Mouse (Mus musculus) liver, embryonic 14.5 days (tissue): ENCODE measurements at regions not wholly inside any gene's neighbourhood (a gene's known extent, or its start where the extent isn't known, plus 50 kb on each side); places are given as distances from the start of the nearest gene placed in this dataset.

Experiments used
- ATAC-seq: fragments of 200-750 bp; cut with Nextera tagmentation; 2 replicates; pipeline ENCODE4 v1.8.0; 2017; ENCODE audit warnings: moderate number of reproducible peaks, mild to moderate bottlenecking, moderate library complexity; ENCODE audit not compliant: insufficient read depth
- DNase-seq, 3 experiments: peaks; one replicate each; pipeline ENCODE4 v3.0.0-alpha.2; 2012 to 2013; ENCODE audit warnings: low read depth in 3 of 3, low spot score in 3 of 3
- H3K27ac ChIP-seq: fragments of 300-500 bp; sonication (generic); 2 replicates; pipeline ENCODE4 v1.5.1; 2014; ENCODE audit warnings: moderate library complexity, mild to moderate bottlenecking, control low read depth, inconsistent platforms
- H3K27me3 ChIP-seq: fragments of 300-500 bp; sonication (generic); 2 replicates; pipeline ENCODE4 v1.6.1; 2014; ENCODE audit warnings: mild to moderate bottlenecking, low read length, moderate library complexity; ENCODE audit not compliant: control insufficient read depth, insufficient read depth
- H3K36me3 ChIP-seq: fragments of 300-500 bp; sonication (generic); replicated peaks from 2 replicates; pipeline ENCODE4 v1.6.1; 2014; ENCODE audit warnings: low read depth; ENCODE audit not compliant: control insufficient read depth, insufficient read depth
- H3K4me1 ChIP-seq, 2 experiments: fragments of 200-500 bp in 1 of 2; fragments of 300-500 bp in 1 of 2; sonication (generic) in 1 of 2; replicated peaks; 2 replicates each; pipeline ENCODE4 v1.6.1; 2012 to 2014; ENCODE audit warnings: antibody characterized with exemption in 1 of 2, inconsistent platforms in 1 of 2, low read length in 1 of 2; ENCODE audit not compliant: control insufficient read depth in 2 of 2, insufficient read depth in 2 of 2
- H3K4me2 ChIP-seq: fragments of 300-500 bp; sonication (generic); 2 replicates; pipeline ENCODE4 v1.6.1; 2014; ENCODE audit warnings: low read depth, mild to moderate bottlenecking, control low read depth, moderate library complexity
- H3K4me3 ChIP-seq, 2 experiments: fragments of 200-500 bp in 1 of 2; fragments of 300-500 bp in 1 of 2; sonication (generic) in 1 of 2; 2 replicates each; pipeline ENCODE4 v1.5.1; 2012 to 2014; ENCODE audit warnings: low read depth in 2 of 2, low read length in 2 of 2, mild to moderate bottlenecking in 2 of 2, control low read depth in 1 of 2, inconsistent platforms in 1 of 2, moderate library complexity in 1 of 2; ENCODE audit not compliant: insufficient read depth in 1 of 2
- H3K9ac ChIP-seq: fragments of 300-500 bp; sonication (generic); replicated peaks from 2 replicates; pipeline ENCODE4 v1.6.1; 2014; ENCODE audit warnings: mild to moderate bottlenecking, control low read depth, moderate library complexity
- H3K9me3 ChIP-seq: fragments of 300-500 bp; sonication (generic); 2 replicates; pipeline ENCODE4 v1.6.1; 2016; ENCODE audit warnings: low read length, mixed read lengths; ENCODE audit not compliant: control insufficient read depth
- CTCF ChIP-seq: IDR thresholded peaks from 2 replicates; pipeline ENCODE4 v1.5.1; 2016; ENCODE audit warnings: antibody characterized with exemption, low read depth, control low read depth
- EP300 ChIP-seq: IDR thresholded peaks from 2 replicates; pipeline ENCODE4 v1.6.1; 2016; ENCODE audit warnings: antibody characterized with exemption, low read depth
- WGBS: fragments of 180-500 bp; shearing (Covaris S2); extraction: QIAGEN DNeasy Blood & Tissue Kit; methylation state at CpG from one replicate; pipeline ENCODE4 v1.1.7; 2014; ENCODE audit not compliant: insufficient replicate concordance; 5-methylcytosine and 5-hydroxymethylcytosine counted together

- Histone ChIP-seq H3K9ac (no peak overlapping the region), H3K27ac (no peak overlapping the region), H3K4me2 (no peak overlapping the region), H3K4me3 (no peak overlapping the region), H3K36me3 (no peaks in the 10 kb centered on the region), H3K9me3 (no peaks in the 10 kb centered on the region), H3K4me1 (no peaks in the 10 kb centered on the region), H3K27me3 (no peaks in the 10 kb centered on the region)
- ATAC-seq (no peak), DNase-seq (no peak)
- TF ChIP-seq CTCF (no peak), EP300 (no peak)
- WGBS, result 74% methylated on average over 3 of the region's 3 CpGs
Observed at GRCm38 (mm10) chr7:64082201-64082600, 71.4 kb upstream of the Trpm1 start.

- no peak overlapping the region for H3K4me2 ChIP-seq
- H3K4me3 ChIP-seq, result no peak overlapping the region
- no peaks in the 10 kb centered on the region for H3K4me1 ChIP-seq
- DNase-seq (no peak), ATAC-seq (no peak)
- no peak overlapping the region for H3K27ac ChIP-seq
- H3K27me3 ChIP-seq, result no peaks in the 10 kb centered on the region
- no peak overlapping the region for H3K9ac ChIP-seq
- H3K9me3 ChIP-seq, result no peaks in the 10 kb centered on the region
- TF ChIP-seq CTCF (no peak), EP300 (no peak)
- no peaks in the 10 kb centered on the region for H3K36me3 ChIP-seq
- WGBS, result 45% methylated on average over 2 of the region's 2 CpGs
Observed at GRCm38 (mm10) chr7:64081618-64082017, 72.0 kb upstream of the Trpm1 start.

- Histone ChIP-seq H3K9ac (no peak overlapping the region), H3K4me1 (no peaks in the 10 kb centered on the region), H3K27me3 (no peaks in the 10 kb centered on the region), H3K36me3 (no peaks in the 10 kb centered on the region), H3K27ac (no peak overlapping the region), H3K4me3 (no peak overlapping the region), H3K9me3 (no peaks in the 10 kb centered on the region), H3K4me2 (no peak overlapping the region)
- WGBS, result 58% methylated on average over 2 of the region's 2 CpGs
- ATAC-seq (no peak), DNase-seq (no peak)
- TF ChIP-seq EP300 (no peak), CTCF (no peak)
Observed at GRCm38 (mm10) chr7:64081019-64081418, 72.6 kb upstream of the Trpm1 start.

- Histone ChIP-seq H3K9ac (no peak overlapping the region), H3K36me3 (no peaks in the 10 kb centered on the region), H3K27me3 (no peaks in the 10 kb centered on the region), H3K4me3 (no peak overlapping the region), H3K4me2 (no peak overlapping the region), H3K9me3 (no peaks in the 10 kb centered on the region), H3K4me1 (no peaks in the 10 kb centered on the region), H3K27ac (no peak overlapping the region)
- ATAC-seq (no peak), DNase-seq (no peak)
- WGBS, result 67% methylated on average over 3 of the region's 3 CpGs
- TF ChIP-seq EP300 (no peak), CTCF (no peak)
Observed at GRCm38 (mm10) chr7:64079301-64079700, 74.3 kb upstream of the Trpm1 start.

GRCm38 (mm10) chr7:64078646-64079045, 75.0 kb upstream of the Trpm1 start:
- H3K9ac ChIP-seq, result no peak overlapping the region
- DNase-seq (no peak), ATAC-seq (no peak)

More at GRCm38 (mm10) chr7:64078646-64079045, 75.0 kb upstream of the Trpm1 start:
- H3K4me1 ChIP-seq, result no peaks in the 10 kb centered on the region
- TF ChIP-seq EP300, result no peak
- TF ChIP-seq CTCF, result no peak
- no peaks in the 10 kb centered on the region for H3K27me3 ChIP-seq
- H3K9me3 ChIP-seq, result no peaks in the 10 kb centered on the region
- no peak overlapping the region for H3K4me2 ChIP-seq
- no peaks in the 10 kb centered on the region for H3K36me3 ChIP-seq
- no peak overlapping the region for H3K27ac ChIP-seq
- WGBS, result 55% methylated on average over 1 of the region's 1 CpGs
- no peak overlapping the region for H3K4me3 ChIP-seq
